Mouse (Mus musculus) gastrocnemius, adult 8-10 months (tissue): Measurements from ENCODE around the gene Spock2. TPM values are rescaled to one million over a fixed set of nuclear protein-coding genes. Genes with fewer than 3 reads are reported as not detected.
"Not testable (repeated sequence)": the region's sequence is repeated elsewhere in the genome, so short reads cannot be mapped to it uniquely, and the experiment has no call there.

Experiments used
- DNase-seq, 2 experiments: peaks; one replicate each; pipeline ENCODE4 v3.0.0; 2022; ENCODE audit warnings: low spot score in 2 of 2
- total RNA-seq, 4 experiments: library from RNA; stranded (reverse); gene quantifications; 2 replicates each; pipeline ENCODE4 v1.2.4; 2022

The Spock2 gene
- total RNA-seq, 4 experiments from 2014 or later, result 2.8 to 7.0 (median 5.4) TPM

GRCm38 (mm10) chr10:60108321-60109111, 2.5 kb downstream of the Spock2 start:
- DNase-seq, result no peak

GRCm38 (mm10) chr10:60109336-60109735, 3.3 kb downstream of the Spock2 start:
- no peak for DNase-seq

GRCm38 (mm10) chr10:60109989-60110388, 4.0 kb downstream of the Spock2 start:
- no peak for DNase-seq

- no peak for DNase-seq
These were observed 5.0 kb downstream of the Spock2 start for GRCm38 (mm10) chr10:60110908-60111475.

- DNase-seq, result no peak
These were observed 8.1 kb downstream of the Spock2 start for GRCm38 (mm10) chr10:60113965-60114690.

- DNase-seq, result no peak
These were observed 9.5 kb downstream of the Spock2 start for GRCm38 (mm10) chr10:60115345-60116185.

GRCm38 (mm10) chr10:60116997-60117396, 11.0 kb downstream of the Spock2 start:
- no peak for DNase-seq

GRCm38 (mm10) chr10:60118464-60118863, 12.4 kb downstream of the Spock2 start:
- DNase-seq, result no peak

- DNase-seq, result no peak
These were observed 14.6 kb downstream of the Spock2 start for GRCm38 (mm10) chr10:60120630-60121029.

- DNase-seq, result no peak
These were observed 18.1 kb downstream of the Spock2 start for GRCm38 (mm10) chr10:60124078-60124477.

- no peak for DNase-seq
These were observed 19.7 kb downstream of the Spock2 start for GRCm38 (mm10) chr10:60125529-60126327.

- DNase-seq, result no peak
These were observed 22.3 kb downstream of the Spock2 start for GRCm38 (mm10) chr10:60128287-60128686.

- no peak for DNase-seq
These were observed 24.5 kb downstream of the Spock2 start for GRCm38 (mm10) chr10:60130504-60130903.

- DNase-seq, result no peak
These were observed 27.5 kb downstream of the Spock2 start for GRCm38 (mm10) chr10:60133501-60133900.

- no peak for DNase-seq
These were observed 28.2 kb downstream of the Spock2 start for GRCm38 (mm10) chr10:60134201-60134600.

- not testable (repeated sequence) for DNase-seq
These were observed 30.0 kb downstream of the Spock2 start for GRCm38 (mm10) chr10:60136010-60136409.

GRCm38 (mm10) chr10:60136935-60137334, 30.9 kb downstream of the Spock2 start:
- no peak for DNase-seq

- no peak for DNase-seq
These were observed 32.7 kb downstream of the Spock2 start for GRCm38 (mm10) chr10:60138680-60139079.

- DNase-seq, result no peak
These were observed 34.7 kb downstream of the Spock2 start for GRCm38 (mm10) chr10:60140751-60141150.

- DNase-seq, result no peak
These were observed 35.7 kb downstream of the Spock2 start for GRCm38 (mm10) chr10:60141656-60142160.
